Mouse (Mus musculus) right cerebral cortex, postnatal 10 days (tissue): ENCODE measurements at regions not wholly inside any gene's neighbourhood (a gene's known extent, or its start where the extent isn't known, plus 50 kb on each side); places are given as distances from the start of the nearest gene placed in this dataset.

Experiments used
- DNase-seq, 2 experiments: peaks; one replicate each; pipeline ENCODE4 v3.0.0; 2021; ENCODE audit warnings: low spot score in 2 of 2

DNA sequence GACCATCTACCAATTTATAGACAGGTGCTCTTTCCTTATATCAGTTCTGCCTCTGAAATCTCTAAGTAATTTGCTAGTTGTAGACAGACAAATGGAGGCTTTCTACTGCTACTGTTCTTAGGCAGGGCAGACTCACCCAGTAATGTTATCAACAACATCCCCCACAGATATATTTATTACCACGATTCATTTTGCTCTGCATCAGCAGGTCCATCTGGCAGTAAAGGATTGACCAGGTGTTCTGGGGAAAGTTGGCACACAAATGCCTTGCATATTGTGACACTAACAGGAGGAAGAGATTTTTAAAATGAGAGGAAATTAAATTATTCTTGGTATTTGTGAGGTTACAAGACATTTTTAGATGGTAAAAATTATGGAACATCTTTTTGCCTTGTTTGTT lies 627.3 kb upstream of the Tmprss15 start:
- peak; percentile 28 to 34 for DNase-seq

GRCm38 (mm10) chr16:79692444-79692843 lies 601.5 kb upstream of the Tmprss15 start:
- no peak for DNase-seq

- DNase-seq, result no peak
These were observed 560.4 kb upstream of the Tmprss15 start for GRCm38 (mm10) chr16:79651162-79651741.

GRCm38 (mm10) chr16:79640898-79641297 lies 550.0 kb upstream of the Tmprss15 start:
- no peak for DNase-seq

- no peak for DNase-seq
These were observed 536.2 kb upstream of the Tmprss15 start for GRCm38 (mm10) chr16:79627139-79627538.

GRCm38 (mm10) chr16:79611002-79611401 lies 520.1 kb upstream of the Tmprss15 start:
- no peak for DNase-seq

GRCm38 (mm10) chr16:79590891-79591290 lies 500.0 kb upstream of the Tmprss15 start:
- no peak for DNase-seq

- DNase-seq, result no peak
These were observed 494.8 kb upstream of the Tmprss15 start for GRCm38 (mm10) chr16:79585745-79586144.

GRCm38 (mm10) chr16:79570867-79571266 lies 480.0 kb upstream of the Tmprss15 start:
- no peak for DNase-seq

DNA sequence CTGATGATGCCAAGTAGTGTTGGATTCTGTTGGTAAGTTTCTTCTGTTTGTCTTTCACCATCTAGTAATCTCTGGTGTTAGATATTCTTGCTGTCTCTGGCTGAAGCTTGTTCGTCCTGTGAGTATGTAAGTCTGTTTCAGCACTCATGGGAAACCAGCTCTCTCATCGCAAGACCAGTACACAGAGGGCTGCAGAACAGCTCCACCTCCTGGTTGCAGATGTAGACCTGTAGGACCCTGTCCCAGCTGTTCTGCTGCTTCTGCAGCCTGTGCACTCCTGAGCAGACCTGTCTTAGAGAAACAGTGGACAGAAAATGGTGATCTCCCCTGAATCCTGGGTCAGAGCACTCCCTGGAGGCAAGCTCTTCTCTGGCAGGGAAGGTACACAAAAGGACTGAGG lies 443.5 kb upstream of the Tmprss15 start:
- DNase-seq, result no peak

DNA sequence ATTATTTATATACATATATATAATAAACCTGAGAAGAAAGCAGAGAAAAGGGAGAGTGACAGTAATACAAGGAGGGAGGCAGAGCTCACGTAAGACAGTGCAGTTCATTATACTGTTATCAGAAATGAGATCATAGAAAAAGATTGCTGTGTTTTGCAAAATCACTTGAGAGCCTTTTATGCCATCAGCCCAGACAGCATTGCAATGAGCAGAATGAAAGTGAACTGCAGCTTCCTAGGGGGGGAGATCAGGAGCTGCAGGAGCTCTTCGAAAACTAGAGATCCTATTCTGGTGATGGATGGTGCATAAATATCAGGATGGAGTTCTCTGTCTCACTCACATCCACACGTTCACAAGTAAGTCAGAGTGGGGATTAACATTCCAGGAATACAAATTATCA lies 401.6 kb upstream of the Tmprss15 start:
- DNase-seq, result peak in 1 of 2 experiments; percentile 24

- DNase-seq, result no peak
These were observed 360.0 kb upstream of the Tmprss15 start for GRCm38 (mm10) chr16:79450871-79451270.

GRCm38 (mm10) chr16:79449732-79450131 lies 358.8 kb upstream of the Tmprss15 start:
- no peak for DNase-seq

DNA sequence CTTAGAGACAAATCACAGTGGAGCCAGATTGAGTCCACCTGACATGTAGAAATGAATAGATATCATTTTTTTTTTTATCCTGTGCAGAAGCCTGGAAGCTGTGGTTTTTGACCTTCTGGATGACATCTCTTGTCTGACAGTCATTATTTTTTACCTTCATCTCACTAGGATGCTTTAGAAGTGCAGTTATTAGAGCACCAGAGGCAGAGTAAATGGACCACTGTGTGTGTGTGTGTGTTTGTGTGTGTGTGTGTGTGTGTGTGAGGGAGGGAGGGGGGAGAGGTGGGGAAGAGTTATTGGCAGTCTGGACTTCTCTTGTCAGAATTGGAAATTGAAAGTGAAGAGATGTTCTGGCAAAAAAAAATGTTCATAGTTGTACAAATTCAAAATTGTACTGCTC lies 316.5 kb upstream of the Tmprss15 start:
- DNase-seq, result no peak

- DNase-seq, result no peak
These were observed 315.3 kb upstream of the Tmprss15 start for GRCm38 (mm10) chr16:79406216-79406615.

DNA sequence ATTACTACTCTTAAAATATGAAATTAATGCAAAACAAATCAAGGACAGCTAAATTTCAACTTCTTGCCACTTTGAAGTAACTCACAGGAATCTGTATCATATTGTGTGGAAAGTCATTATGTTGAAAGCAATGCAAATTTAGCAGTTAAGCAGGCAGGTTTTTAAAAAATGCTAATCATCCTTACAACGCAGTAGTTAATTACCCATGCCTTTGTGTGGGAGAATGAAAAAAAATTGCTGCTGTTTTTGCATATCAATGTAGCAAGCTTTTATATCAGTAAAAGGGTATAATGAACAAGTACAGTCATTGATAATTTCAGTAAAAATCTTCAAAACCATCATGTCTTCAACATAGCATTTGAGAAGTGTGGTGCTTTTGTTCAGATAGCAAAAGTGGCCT lies 313.2 kb upstream of the Tmprss15 start:
- DNase-seq, result no peak

DNA sequence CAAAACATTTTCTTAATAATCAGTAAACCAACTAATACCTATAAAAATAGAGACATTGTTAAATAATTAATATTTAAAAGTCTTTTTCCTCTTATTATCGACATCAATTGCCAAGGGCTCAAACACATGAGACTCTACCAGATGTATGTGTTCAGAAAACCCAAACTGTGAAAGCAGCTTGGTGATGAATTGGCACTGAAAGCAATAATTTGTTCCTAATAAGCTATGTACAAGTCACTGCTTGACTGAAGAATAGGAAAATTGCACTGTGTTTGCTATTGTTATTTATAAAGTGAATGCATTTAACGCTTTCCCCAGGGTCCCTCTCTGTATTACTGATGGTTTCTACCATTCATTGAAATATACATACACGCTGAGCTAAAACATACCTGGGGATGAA lies 309.2 kb upstream of the Tmprss15 start:
- no peak for DNase-seq

DNA sequence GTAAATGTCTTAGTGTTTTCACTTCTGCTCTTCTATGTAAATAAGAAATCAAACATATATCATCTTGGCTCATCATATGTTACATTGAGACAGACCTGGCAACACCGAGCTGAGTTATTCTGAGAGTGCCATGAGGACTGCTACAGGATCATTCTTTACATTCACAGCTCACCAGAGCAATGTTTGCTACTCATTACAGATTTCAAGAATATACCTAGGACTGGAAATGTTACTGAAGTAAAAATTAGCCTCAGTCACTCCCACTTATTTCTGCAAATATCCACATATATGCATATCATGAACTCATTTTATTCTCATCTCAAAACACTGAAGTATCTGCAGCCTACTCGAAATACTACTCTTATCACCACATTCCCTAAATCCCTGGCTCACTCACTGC lies 307.6 kb upstream of the Tmprss15 start:
- DNase-seq, result no peak

DNA sequence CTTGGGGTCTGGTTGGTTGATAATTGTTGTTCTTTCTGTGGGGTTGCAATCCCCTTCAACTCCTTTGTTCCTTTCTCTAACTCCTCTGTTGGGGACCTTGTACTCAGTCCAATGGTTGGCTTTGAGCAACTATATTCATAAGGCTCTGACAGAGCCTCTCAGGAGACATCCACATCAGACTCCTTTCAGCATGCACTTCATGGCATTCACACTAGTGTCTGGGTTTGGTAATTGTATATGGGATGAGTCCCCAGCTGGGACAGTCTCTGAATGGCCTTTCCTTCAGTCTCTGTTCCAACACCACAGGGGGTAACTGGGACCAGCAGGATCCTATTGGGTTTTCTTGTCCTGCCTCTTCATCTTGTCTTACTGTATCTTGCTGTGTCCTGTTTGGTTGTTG lies 303.5 kb upstream of the Tmprss15 start:
- no peak for DNase-seq

DNA sequence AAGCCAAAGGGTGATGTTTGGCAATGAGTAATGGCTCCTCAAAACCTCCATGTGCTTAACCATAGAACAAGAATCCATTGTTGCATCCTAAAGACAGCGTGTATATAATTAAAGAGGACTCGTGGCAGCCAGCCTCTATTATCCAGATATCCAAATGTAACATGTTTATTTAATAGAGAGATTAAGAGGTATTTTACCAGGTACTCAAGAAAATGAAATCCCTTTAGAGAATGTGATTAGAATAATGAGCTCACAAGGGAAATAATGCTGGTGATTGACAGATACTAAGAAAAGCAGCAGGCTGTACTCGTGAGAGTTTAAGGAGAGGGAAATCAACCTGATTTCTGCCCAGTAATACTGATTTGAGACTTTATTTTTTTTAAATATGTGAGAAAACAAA lies 295.5 kb upstream of the Tmprss15 start:
- DNase-seq, result no peak

- no peak for DNase-seq
These were observed 259.2 kb upstream of the Tmprss15 start for GRCm38 (mm10) chr16:79350127-79350526.

DNA sequence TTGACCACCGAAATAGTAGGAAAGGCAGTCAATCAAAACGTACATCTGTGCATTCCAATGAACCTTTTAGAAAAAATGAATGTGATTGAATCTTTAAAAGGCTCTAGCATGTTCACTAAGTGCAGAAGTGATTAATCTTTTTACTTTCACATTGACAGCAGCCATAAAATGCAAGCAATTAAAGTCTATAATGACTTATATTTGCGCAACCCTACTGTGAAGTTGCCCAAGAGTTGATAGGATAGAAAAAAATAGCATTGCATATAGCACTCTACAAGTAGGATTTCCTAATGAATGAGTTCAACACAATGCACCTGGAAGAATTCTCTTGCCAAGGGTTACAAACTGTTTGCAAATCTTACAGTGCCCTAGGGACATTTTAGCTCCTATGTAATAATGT lies 251.6 kb upstream of the Tmprss15 start:
- no peak for DNase-seq

GRCm38 (mm10) chr16:79336416-79336815 lies 245.5 kb upstream of the Tmprss15 start:
- no peak for DNase-seq

- no peak for DNase-seq
These were observed 245.1 kb upstream of the Tmprss15 start for GRCm38 (mm10) chr16:79336016-79336415.
